Mouse (Mus musculus) neural tube, embryonic 11.5 days (tissue): ENCODE measurements around the gene C87436. TPM values are rescaled to one million over a fixed set of nuclear protein-coding genes. Genes with fewer than 3 reads are reported as not detected.

Experiments used
- ATAC-seq: fragments of 200-750 bp; cut with Nextera tagmentation; 2 replicates; pipeline ENCODE4 v1.8.0; 2017; ENCODE audit warnings: moderate number of reproducible peaks, mild to moderate bottlenecking, moderate TSS enrichment, moderate library complexity; ENCODE audit not compliant: insufficient read depth, low FRiP score, low TSS enrichment
- DNase-seq: peaks from one replicate; pipeline ENCODE4 v3.0.0-alpha.2; 2015; ENCODE audit warnings: low spot score
- H3K27ac ChIP-seq: fragments of 300-500 bp; sonication (generic); 2 replicates; pipeline ENCODE4 v1.5.1; 2014; ENCODE audit warnings: low read depth, mild to moderate bottlenecking, low read length
- H3K27me3 ChIP-seq: fragments of 300-500 bp; sonication (generic); 2 replicates; pipeline ENCODE4 v1.6.1; 2014; ENCODE audit warnings: mild to moderate bottlenecking, low read length, mixed read lengths; ENCODE audit not compliant: control insufficient read depth, insufficient read depth
- H3K36me3 ChIP-seq: fragments of 300-500 bp; sonication (generic); 2 replicates; pipeline ENCODE4 v1.6.1; 2014; ENCODE audit warnings: mild to moderate bottlenecking, low read length, moderate library complexity, mixed read lengths; ENCODE audit not compliant: control insufficient read depth, insufficient read depth
- H3K4me1 ChIP-seq: fragments of 300-500 bp; sonication (generic); 2 replicates; pipeline ENCODE4 v1.6.1; 2014; ENCODE audit warnings: low read length, mixed read lengths; ENCODE audit not compliant: control insufficient read depth, insufficient read depth
- H3K4me2 ChIP-seq: fragments of 300-500 bp; sonication (generic); 2 replicates; pipeline ENCODE4 v1.6.1; 2014; ENCODE audit warnings: low read depth, mild to moderate bottlenecking, moderate library complexity
- H3K4me3 ChIP-seq: fragments of 300-500 bp; sonication (generic); 2 replicates; pipeline ENCODE4 v1.5.1; 2014; ENCODE audit warnings: low read depth, low read length
- H3K9ac ChIP-seq: fragments of 300-500 bp; sonication (generic); 2 replicates; pipeline ENCODE4 v1.6.1; 2014; ENCODE audit warnings: mild to moderate bottlenecking, low read length
- H3K9me3 ChIP-seq: fragments of 300-500 bp; sonication (generic); 2 replicates; pipeline ENCODE4 v1.6.1; 2016; ENCODE audit warnings: low read length; ENCODE audit not compliant: control insufficient read depth
- WGBS: fragments of 180-500 bp; shearing (Covaris S2); extraction: QIAGEN DNeasy Blood & Tissue Kit; methylation state at CpG from one replicate; pipeline ENCODE4 v1.1.7; 2014; 5-methylcytosine and 5-hydroxymethylcytosine counted together
- polyA plus RNA-seq: library from polyadenylated mRNA; unstranded; fragments of >200 nt; fragmentation: Nextera tagmentation; extraction: Ambion mirVana; gene quantifications from 2 replicates; pipeline ENCODE4 v1.2.1, GENCODE M21; 2014

Gene C87436
- polyA plus RNA-seq, 1 experiment from 2014 or later: 21.0 TPM

DNA sequence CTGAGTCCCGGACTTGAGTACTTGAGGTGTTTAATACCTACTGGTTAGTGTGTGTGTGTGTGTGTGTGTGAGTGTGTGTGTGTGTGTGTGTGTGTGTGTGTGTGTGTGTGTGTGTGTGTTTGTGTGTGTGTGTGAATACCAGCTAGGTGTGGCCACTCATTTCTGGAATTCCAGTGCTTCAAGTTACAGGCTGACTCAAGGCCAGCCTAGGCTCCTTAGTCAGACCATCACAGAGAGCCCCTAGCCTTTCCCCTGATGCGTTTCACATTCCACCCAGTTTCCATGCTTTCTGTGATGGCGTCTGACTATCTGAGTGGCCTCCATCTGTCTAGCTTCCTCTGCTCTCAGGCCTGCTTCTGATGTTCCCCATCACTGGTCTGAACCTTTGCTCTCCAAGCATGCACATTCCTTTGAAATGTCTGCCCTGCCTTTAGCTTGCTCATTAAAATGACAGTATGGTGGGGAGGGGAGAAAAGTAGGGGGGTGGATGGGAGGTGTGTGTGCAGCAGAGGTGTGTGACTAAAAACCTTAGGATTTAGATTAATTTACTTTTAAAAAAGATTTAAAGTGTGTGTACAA lies 81.7 kb downstream of the C87436 start:
- Histone ChIP-seq H3K36me3 (no peaks in the 10 kb centered on the region), H3K4me3 (no peak overlapping the region), H3K9me3 (no peaks in the 10 kb centered on the region), H3K27me3 (no peaks in the 10 kb centered on the region), H3K27ac (no peak overlapping the region), H3K9ac (no peak overlapping the region), H3K4me2 (no peak overlapping the region), H3K4me1 (peaks cover 2% of the 10 kb centered on the region; the same call in 1 of the 2 replicates)
- ATAC-seq: no peak
- no peak for DNase-seq
- WGBS: 78% methylated on average over 3 of the region's 3 CpGs

DNA sequence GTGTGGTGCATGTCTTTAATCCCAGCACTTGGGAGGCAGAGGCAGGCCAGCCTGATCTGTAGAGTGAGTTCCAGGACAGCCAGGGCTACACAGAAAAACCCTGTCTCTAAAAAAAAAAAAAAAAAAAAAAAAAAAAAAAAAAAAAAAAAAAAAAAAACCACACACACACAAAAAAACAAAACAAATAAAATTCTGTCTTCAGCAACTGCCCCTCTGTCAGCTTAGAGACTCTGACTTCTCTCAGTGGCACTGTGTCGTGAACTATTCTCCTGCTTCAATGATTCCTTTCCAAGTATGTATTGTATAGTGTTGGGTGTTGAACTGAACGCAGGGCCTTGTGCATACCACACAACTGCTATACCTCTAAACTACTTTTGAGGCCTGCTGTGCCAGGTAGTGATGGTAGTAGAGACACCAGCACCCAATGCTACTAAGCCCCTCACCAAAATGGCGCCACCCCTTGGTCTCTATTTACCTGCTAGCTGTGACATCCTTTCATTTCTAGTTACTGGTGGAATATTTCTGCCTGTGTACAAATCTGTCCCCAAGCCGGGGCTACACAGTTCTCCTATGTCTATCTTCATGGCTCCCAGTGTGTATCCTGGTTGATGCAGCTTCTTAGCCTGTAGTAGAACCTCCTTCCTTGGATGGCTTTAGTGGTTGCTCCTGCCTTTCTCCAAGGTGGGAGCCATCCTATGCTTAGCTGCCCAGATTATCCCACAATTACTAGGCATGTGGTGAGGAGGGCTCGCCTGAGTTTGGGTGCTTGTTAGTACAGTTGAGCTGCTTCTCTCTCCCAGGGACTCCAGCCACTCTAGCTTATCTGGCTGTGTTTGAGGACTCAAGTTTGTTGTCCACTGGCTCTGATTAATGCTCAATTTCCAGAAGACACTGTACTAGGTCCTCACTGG lies 84.1 kb downstream of the C87436 start:
- peaks cover 2% of the 10 kb centered on the region; the same call in 1 of the 2 replicates for H3K4me1 ChIP-seq
- no peak overlapping the region for H3K27ac ChIP-seq
- 88% methylated on average over 5 of the region's 5 CpGs for WGBS
- H3K27me3 ChIP-seq: no peaks in the 10 kb centered on the region
- ATAC-seq (no peak), DNase-seq (peak; percentile 15)
- H3K4me2 ChIP-seq: no peak overlapping the region; the same call in 1 of the 2 replicates
- H3K4me3 ChIP-seq: no peak overlapping the region
- H3K9ac ChIP-seq: no peak overlapping the region
- no peaks in the 10 kb centered on the region for H3K36me3 ChIP-seq
- no peaks in the 10 kb centered on the region for H3K9me3 ChIP-seq

Other genes with a start within 250 kb of the C87436 start
- 2.0 and 2.2 TPM in 2 replicates for gene Tgfa, start 243.2 kb upstream of the C87436 start, polyA plus RNA-seq
- gene Fam136a, start 72.7 kb upstream of the C87436 start, polyA plus RNA-seq: 142 and 144 TPM in 2 replicates
- gene Snrpg, start 67.1 kb upstream of the C87436 start, polyA plus RNA-seq: 658 and 707 TPM in 2 replicates
- 105 and 107 TPM in 2 replicates for gene Pcyox1, start 41.2 kb upstream of the C87436 start, polyA plus RNA-seq
- gene Tia1, start 34.2 kb upstream of the C87436 start, polyA plus RNA-seq: 235 and 246 TPM in 2 replicates
- gene Gm44790, start 11.7 kb upstream of the C87436 start, polyA plus RNA-seq: not detected in 2 replicates
- gene Pcbp1, start 87.9 kb downstream of the C87436 start, polyA plus RNA-seq: 518 and 536 TPM in 2 replicates
- gene Asprv1, start 189.8 kb downstream of the C87436 start, polyA plus RNA-seq: 0.35 and 0.64 TPM in 2 replicates
- 21.2 and 24.8 TPM in 2 replicates for gene Mxd1, start 230.8 kb downstream of the C87436 start, polyA plus RNA-seq
- 115 and 130 TPM in 2 replicates for gene Snrnp27, start 246.1 kb downstream of the C87436 start, polyA plus RNA-seq